Mouse (Mus musculus): ENCODE data around the gene Neurog2.
A peak's percentile ranks its signal among the peaks of the same experiment; 100 is the strongest.

The Neurog2 gene

GRCm38 (mm10) chr3:127633080-127634032 is at the start of gene Neurog2:
Neurog2 (plus strand) TSS chr3:127633135.
- peak; percentile 25 for DNase-seq

GRCm38 (mm10) chr3:127597136-127597535 is 35.8 kb upstream of the Neurog2 start:
- DNase-seq, result no peak

- no peak for DNase-seq
Observed at GRCm38 (mm10) chr3:127608109-127608508, 24.8 kb upstream of the Neurog2 start.

GRCm38 (mm10) chr3:127625296-127625695 is 7.6 kb upstream of the Neurog2 start:
- DNase-seq, result peak; percentile 11

- peak; percentile 5 for DNase-seq
Observed at GRCm38 (mm10) chr3:127625701-127626399, 7.1 kb upstream of the Neurog2 start.

- no peak for DNase-seq
Observed at GRCm38 (mm10) chr3:127626524-127626923, 6.4 kb upstream of the Neurog2 start.

- DNase-seq, result no peak
Observed at GRCm38 (mm10) chr3:127627151-127627955, 5.6 kb upstream of the Neurog2 start.

GRCm38 (mm10) chr3:127627956-127628310 is 5.0 kb upstream of the Neurog2 start:
- no peak for DNase-seq

- DNase-seq, result no peak
Observed at GRCm38 (mm10) chr3:127628311-127629184, 4.4 kb upstream of the Neurog2 start.

GRCm38 (mm10) chr3:127630190-127630589 is 2.7 kb upstream of the Neurog2 start:
- DNase-seq, result peak; percentile 3

- peak; percentile 1 for DNase-seq
Observed at GRCm38 (mm10) chr3:127630735-127631372, 2.1 kb upstream of the Neurog2 start.

GRCm38 (mm10) chr3:127631582-127631981 is 1.4 kb upstream of the Neurog2 start:
- DNase-seq, result peak; percentile 4

GRCm38 (mm10) chr3:127632531-127632930 is 404 bp upstream of the Neurog2 start:
- DNase-seq, result peak; percentile 7

- peak; percentile 58 for DNase-seq
Observed at GRCm38 (mm10) chr3:127634101-127634983, 1.4 kb downstream of the Neurog2 start.

GRCm38 (mm10) chr3:127634984-127635349 is 2.0 kb downstream of the Neurog2 start:
- no peak for DNase-seq

- DNase-seq, result no peak
Observed at GRCm38 (mm10) chr3:127639875-127640761, 7.2 kb downstream of the Neurog2 start.

GRCm38 (mm10) chr3:127640762-127641700 is 8.1 kb downstream of the Neurog2 start:
- DNase-seq, result no peak

- no peak for DNase-seq
Observed at GRCm38 (mm10) chr3:127642211-127642610, 9.3 kb downstream of the Neurog2 start.

All from cerebellum, adult 8-10 months (tissue).